Mouse (Mus musculus) heart, embryonic 12.5 days (tissue): ENCODE measurements around the gene Zfp652. TPM values are rescaled to one million over a fixed set of nuclear protein-coding genes. Genes with fewer than 3 reads are reported as not detected.
A peak's percentile ranks its signal among the peaks of the same experiment; 100 is the strongest.

ENCODE experiments used
- ATAC-seq: fragments of 200-750 bp; cut with Nextera tagmentation; 2 replicates; pipeline ENCODE4 v1.8.0; 2017; ENCODE audit warnings: moderate TSS enrichment, moderate library complexity; ENCODE audit not compliant: insufficient number of reproducible peaks, low FRiP score
- H3K27ac ChIP-seq: fragments of 300-500 bp; sonication (generic); 2 replicates; pipeline ENCODE4 v1.5.1; 2016; ENCODE audit warnings: mild to moderate bottlenecking, moderate library complexity; ENCODE audit not compliant: poor library complexity, severe bottlenecking
- H3K27me3 ChIP-seq: fragments of 300-500 bp; sonication (generic); replicated peaks from 2 replicates; pipeline ENCODE4 v1.6.1; 2016; ENCODE audit warnings: mild to moderate bottlenecking, moderate library complexity
- H3K36me3 ChIP-seq: fragments of 300-500 bp; sonication (generic); 2 replicates; pipeline ENCODE4 v1.6.1; 2016; ENCODE audit warnings: mild to moderate bottlenecking, moderate library complexity
- H3K4me1 ChIP-seq: fragments of 300-500 bp; sonication (generic); replicated peaks from 2 replicates; pipeline ENCODE4 v1.6.1; 2016; ENCODE audit warnings: mild to moderate bottlenecking
- H3K4me2 ChIP-seq: fragments of 300-500 bp; sonication (generic); 2 replicates; pipeline ENCODE4 v1.6.1; 2016; ENCODE audit warnings: mild to moderate bottlenecking, moderate library complexity
- H3K4me3 ChIP-seq: fragments of 300-500 bp; sonication (generic); 2 replicates; pipeline ENCODE4 v1.5.1; 2016; ENCODE audit warnings: mild to moderate bottlenecking
- H3K9ac ChIP-seq: fragments of 300-500 bp; sonication (generic); 2 replicates; pipeline ENCODE4 v1.6.1; 2016; ENCODE audit warnings: mild to moderate bottlenecking, moderate library complexity
- H3K9me3 ChIP-seq: fragments of 300-500 bp; sonication (generic); replicated peaks from 2 replicates; pipeline ENCODE4 v1.6.1; 2016; ENCODE audit warnings: mild to moderate bottlenecking, moderate library complexity
- WGBS: fragments of 180-500 bp; shearing (Covaris S2); methylation state at CpG from one replicate; pipeline ENCODE4 v1.1.7; 2016; 5-methylcytosine and 5-hydroxymethylcytosine counted together
- polyA plus RNA-seq: library from polyadenylated mRNA; unstranded; fragments of >200 nt; fragmentation: Nextera tagmentation; extraction: Ambion mirVana; gene quantifications from 2 replicates; pipeline ENCODE4 v1.2.1, GENCODE M21; 2016

The Zfp652 gene
- polyA plus RNA-seq, 1 experiment from 2014 or later = 12.8 TPM

DNA sequence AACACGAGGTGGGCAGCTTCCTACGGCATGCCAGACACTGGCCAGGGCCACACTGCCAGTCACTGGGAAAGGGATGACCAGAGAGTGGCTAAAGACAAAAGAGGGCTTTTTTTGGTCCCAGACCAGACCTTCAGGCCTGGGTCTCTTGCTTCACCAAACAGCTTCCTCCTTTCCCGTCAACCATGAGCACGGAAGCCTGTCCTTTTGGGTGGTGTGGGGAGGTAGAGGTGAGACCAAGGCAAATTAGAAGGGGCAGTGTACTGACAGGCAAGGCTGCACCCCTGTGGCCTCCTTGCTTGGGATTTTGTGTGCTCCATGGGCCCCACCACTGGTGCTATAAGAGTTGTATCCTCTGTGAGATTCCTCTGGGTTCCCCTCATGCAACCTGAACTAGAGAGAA, 126.1 kb downstream of the Zfp652 start:
- Histone ChIP-seq H3K4me2 (peak overlapping the region; percentile 62), H3K27me3 (peaks cover 11% of the 10 kb centered on the region; the same call in 1 of the 2 replicates), H3K4me1 (peaks cover 68% of the 10 kb centered on the region), H3K36me3 (no peaks in the 10 kb centered on the region), H3K27ac (no peak overlapping the region), H3K9ac (no peak overlapping the region), H3K9me3 (no peaks in the 10 kb centered on the region), H3K4me3 (peak overlapping the region; percentile 27; the same call in 1 of the 2 replicates)
- no peak for ATAC-seq
- WGBS = 63% methylated on average over 4 of the region's 4 CpGs

DNA sequence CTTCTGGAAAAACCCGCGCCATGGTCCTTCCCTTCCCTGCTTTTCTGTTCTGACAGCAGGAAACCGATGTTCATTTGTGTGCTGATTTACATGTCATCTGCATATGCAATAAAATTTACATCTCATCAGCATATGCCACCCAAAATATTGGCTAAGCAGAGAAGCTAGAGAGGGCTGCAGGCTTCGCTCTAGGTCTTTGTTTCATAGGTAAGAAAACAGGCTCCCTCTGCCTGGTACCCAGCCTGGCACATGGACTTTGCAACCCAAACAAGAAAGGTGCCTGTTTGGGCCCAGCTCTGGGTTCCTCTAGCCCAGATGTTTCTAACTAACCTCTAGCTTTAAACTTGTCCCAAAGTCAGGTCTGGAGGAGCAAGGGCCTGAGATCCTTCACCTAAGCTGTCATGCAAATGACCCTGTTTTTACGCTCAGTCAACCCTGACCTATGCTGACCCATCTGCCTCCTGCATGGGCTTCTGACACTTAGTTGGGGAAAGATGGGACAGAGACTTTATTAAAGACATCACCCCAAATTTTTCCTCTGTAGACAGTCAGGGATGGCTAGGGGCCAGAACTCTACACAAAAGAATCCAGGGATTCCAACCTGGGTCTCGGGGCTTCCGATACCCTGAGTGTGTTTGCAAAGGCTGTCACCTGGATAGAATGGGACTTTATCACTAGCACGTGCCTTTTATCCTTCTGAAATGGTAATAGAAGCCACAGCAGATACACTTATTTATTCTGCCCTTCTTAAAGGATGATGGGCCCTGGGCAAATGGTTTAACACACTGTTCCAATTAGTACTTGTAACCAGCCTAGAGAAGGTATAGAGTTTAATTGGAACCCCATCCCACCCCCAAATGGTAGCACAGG, 126.8 kb downstream of the Zfp652 start:
- Histone ChIP-seq H3K27ac (no peak overlapping the region), H3K36me3 (no peaks in the 10 kb centered on the region), H3K4me3 (peak overlapping the region; percentile 27), H3K9me3 (no peaks in the 10 kb centered on the region), H3K27me3 (peaks cover 4% of the 10 kb centered on the region; the same call in 1 of the 2 replicates), H3K9ac (peak overlapping the region; percentile 2; the same call in 1 of the 2 replicates), H3K4me2 (peak overlapping the region; percentile 62), H3K4me1 (peaks cover 62% of the 10 kb centered on the region)
- WGBS = 69% methylated on average over 8 of the region's 8 CpGs
- no peak for ATAC-seq

DNA sequence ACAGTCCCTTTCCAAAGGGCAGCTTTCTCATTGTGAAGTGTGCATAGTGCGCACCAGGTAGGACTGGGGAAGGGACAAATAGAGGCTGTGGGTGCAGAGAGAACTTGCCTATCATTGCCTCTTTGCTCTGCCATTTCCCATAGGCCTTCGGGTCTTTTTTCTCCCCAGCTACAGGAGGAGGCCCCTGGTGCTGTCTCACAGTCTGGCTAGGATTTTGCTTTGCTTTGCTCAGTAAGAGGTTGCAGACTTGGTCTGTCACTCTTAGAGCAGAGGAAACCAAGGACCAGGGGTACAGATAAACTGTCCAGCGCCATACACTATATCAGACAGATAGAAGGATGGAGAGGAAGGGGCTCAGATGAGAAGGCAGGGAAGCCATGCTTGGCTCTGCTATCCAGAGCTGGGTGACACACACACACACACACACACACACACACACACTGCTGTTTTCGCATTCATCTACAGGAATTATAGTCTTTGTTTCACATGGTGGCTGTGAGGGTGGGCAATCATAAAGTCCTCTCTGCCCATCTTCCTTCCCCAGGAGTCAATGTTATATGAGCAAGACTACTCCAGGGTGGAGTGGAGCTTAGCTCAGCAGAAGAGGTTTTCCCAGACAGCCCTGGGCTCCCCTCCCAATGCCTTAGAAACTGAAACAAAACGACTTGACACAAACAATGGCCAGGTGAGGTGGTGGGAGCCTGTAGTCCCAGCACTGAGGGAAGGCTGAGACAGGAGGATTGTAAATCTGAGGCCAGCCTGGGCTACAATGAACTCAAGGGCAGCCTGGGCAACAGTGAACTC, 128.4 kb downstream of the Zfp652 start:
- Histone ChIP-seq H3K4me3 (peak overlapping the region; percentile 44), H3K9me3 (no peaks in the 10 kb centered on the region), H3K9ac (peak overlapping the region; percentile 57), H3K27me3 (peaks cover 2% of the 10 kb centered on the region; the same call in 1 of the 2 replicates), H3K4me2 (peak overlapping the region; percentile 62), H3K4me1 (peaks cover 46% of the 10 kb centered on the region), H3K27ac (peak overlapping the region; percentile 78), H3K36me3 (0 out of 2 replicates have a peak, but pooled peaks cover 5% of the 10 kb centered on the region)
- WGBS = 59% methylated on average over 5 of the region's 5 CpGs
- ATAC-seq = no peak

DNA sequence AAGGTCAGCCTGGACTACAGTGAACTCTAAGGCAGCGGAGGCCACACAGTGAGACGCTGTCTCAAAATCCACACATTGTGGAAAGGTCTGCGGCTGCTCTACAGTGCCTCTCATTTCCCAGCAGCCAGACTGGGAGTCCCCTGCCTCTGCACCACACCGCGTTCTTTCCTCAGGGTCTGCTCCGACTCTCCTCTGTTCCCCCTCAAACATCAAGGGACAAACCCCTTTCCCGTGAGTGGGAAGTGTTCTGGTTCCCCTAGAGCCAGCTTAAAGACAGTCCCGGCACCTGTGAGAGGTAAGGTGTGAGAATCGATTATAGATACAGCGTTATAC, 129.0 kb downstream of the Zfp652 start:
- peaks cover 2% of the 10 kb centered on the region; the same call in 1 of the 2 replicates for H3K27me3 ChIP-seq
- H3K4me3 ChIP-seq = peak overlapping the region; percentile 44
- 44% methylated on average over 10 of the region's 10 CpGs for WGBS
- peak overlapping the region; percentile 78 for H3K27ac ChIP-seq
- H3K4me2 ChIP-seq = peak overlapping the region; percentile 62
- H3K9ac ChIP-seq = peak overlapping the region; percentile 57
- no peak for ATAC-seq
- H3K4me1 ChIP-seq = peaks cover 40% of the 10 kb centered on the region
- H3K36me3 ChIP-seq = 0 out of 2 replicates have a peak, but pooled peaks cover 5% of the 10 kb centered on the region
- H3K9me3 ChIP-seq = no peaks in the 10 kb centered on the region

DNA sequence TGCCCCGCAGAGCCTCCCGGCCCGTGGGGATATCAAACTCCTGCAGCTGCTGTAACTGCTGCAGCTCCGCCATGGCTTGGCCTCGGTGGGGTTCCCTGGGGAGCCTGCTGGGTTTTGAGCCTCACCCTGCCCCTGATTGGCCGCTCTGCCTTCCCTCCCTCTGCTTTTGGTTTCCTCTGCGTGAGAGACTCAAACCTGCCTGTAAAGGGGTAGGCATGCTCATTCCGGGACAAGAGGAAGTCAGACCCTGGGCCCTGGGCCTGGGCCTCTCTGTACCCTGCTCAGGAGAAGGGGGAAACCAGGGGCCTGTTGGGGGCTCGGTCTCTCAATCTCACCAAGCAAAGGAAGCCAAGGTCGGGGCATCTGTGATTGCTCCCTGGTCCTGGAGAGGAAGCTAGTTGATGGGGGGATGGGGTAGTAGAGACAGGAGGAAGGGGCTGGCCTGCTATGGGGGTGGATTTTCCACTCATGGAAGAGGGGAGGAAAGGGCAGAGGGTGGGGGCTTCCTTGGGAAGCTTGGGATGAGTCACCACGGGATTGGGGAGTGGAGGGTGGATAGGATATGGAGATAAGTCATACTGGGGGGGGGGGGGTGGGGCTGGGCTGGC, 129.7 kb downstream of the Zfp652 start, which contains the start of gene Abi3:
Gene Abi3 (minus strand): TSS at position 403 of the 608 bp plus-strand sequence.
- H3K9ac ChIP-seq = peak within 1 kb of the TSS; percentile 57
- 14% methylated on average over 11 of the region's 11 CpGs for WGBS
- peak within 1 kb of the TSS; percentile 78 for H3K27ac ChIP-seq
- 0 out of 2 replicates have a peak, but pooled peaks cover 5% of the 10 kb centered on the region for H3K36me3 ChIP-seq
- peak; percentile 84 for ATAC-seq
- peaks cover 2% of the 10 kb centered on the region; the same call in 1 of the 2 replicates for H3K27me3 ChIP-seq
- H3K9me3 ChIP-seq = no peaks in the 10 kb centered on the region
- peak within 1 kb of the TSS; percentile 62 for H3K4me2 ChIP-seq
- H3K4me1 ChIP-seq = peaks cover 33% of the 10 kb centered on the region
- peak within 1 kb of the TSS; percentile 44 for H3K4me3 ChIP-seq

DNA sequence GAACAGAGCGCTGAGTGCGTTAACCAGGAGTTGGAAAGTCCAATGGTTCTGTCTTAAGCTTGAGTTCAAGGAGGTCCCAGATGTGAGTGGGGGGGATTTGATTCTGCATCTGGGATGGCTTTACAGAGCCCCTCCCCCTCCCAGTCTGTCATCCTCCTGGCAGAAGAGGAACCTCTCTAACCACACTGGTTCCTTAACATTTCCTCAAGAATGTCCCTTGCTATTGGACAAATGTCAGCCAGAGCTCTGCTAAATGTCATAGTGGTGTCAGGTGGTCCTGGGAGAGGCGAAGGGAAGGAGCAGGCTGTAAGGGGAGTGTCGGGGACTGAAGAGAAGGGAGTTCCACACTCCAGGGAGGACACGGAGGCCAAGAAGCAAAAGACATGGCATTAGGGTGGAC, 130.5 kb downstream of the Zfp652 start:
- 38% methylated on average over 5 of the region's 5 CpGs for WGBS
- peak overlapping the region; percentile 33 for H3K4me3 ChIP-seq
- H3K36me3 ChIP-seq = 0 out of 2 replicates have a peak, but pooled peaks cover 5% of the 10 kb centered on the region
- H3K4me1 ChIP-seq = peaks cover 26% of the 10 kb centered on the region
- peaks cover 2% of the 10 kb centered on the region; the same call in 1 of the 2 replicates for H3K27me3 ChIP-seq
- ATAC-seq = peak; percentile 30; the same call in 1 of the 2 replicates
- peak overlapping the region; percentile 62 for H3K4me2 ChIP-seq
- H3K9me3 ChIP-seq = peaks cover 1% of the 10 kb centered on the region; the same call in 1 of the 2 replicates
- no peak overlapping the region for H3K9ac ChIP-seq
- peak overlapping the region; percentile 76 for H3K27ac ChIP-seq

DNA sequence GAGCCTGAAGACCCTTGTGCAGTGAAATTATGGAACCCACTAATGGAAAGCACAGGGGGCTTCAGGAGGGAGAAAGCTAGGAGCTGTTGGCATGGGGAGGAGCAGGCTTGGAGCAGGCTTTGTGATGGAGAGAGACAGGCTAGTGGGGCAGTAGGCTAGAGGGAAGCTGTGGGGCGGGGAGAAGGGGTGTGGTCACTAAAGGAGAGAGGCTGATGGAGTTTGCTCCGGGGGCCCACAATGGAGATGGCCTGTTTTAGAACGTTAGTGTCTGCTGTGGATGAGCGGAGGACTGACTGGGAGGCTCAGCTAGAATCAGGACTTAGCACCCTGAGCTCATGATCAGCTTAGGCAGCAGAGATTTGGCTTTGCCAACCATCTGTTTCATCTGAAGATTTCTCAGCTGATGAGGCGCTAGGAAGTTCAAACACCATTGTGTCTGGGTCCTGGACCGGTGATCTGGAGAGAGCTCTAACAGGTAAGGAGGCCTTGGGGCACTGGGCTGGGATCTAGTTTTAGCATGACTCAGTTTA, 131.0 kb downstream of the Zfp652 start:
- peak overlapping the region; percentile 62 for H3K4me2 ChIP-seq
- no peak for ATAC-seq
- peak overlapping the region; percentile 76 for H3K27ac ChIP-seq
- 49% methylated on average over 6 of the region's 6 CpGs for WGBS
- H3K27me3 ChIP-seq = peaks cover 2% of the 10 kb centered on the region; the same call in 1 of the 2 replicates
- 0 out of 2 replicates have a peak, but pooled peaks cover 5% of the 10 kb centered on the region for H3K36me3 ChIP-seq
- peaks cover 4% of the 10 kb centered on the region; the same call in 1 of the 2 replicates for H3K9me3 ChIP-seq
- peaks cover 21% of the 10 kb centered on the region for H3K4me1 ChIP-seq
- no peak overlapping the region for H3K9ac ChIP-seq
- peak overlapping the region; percentile 33 for H3K4me3 ChIP-seq

DNA sequence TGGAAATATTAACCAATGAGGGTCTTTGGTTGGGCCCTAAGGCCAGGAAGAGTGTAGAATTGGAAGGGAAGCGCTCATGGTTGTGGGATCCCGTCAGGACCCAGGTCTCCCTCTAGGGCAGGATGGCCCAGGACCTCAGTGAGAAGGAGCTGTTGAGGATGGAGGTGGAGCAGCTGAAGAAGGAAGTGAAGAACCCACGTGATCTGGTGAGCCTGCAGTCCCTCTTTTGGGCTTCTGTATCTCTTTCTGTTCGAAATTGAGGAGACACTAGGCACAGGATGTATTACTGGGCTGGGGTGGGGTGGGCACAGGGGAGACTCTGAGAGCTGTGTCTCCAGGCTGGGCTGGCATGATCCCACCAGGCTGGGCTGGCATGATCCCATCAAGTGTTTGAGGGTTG, 132.5 kb downstream of the Zfp652 start:
- H3K4me3 ChIP-seq = peak overlapping the region; percentile 33
- peaks cover 2% of the 10 kb centered on the region; the same call in 1 of the 2 replicates for H3K27me3 ChIP-seq
- H3K36me3 ChIP-seq = 0 out of 2 replicates have a peak, but pooled peaks cover 5% of the 10 kb centered on the region
- H3K4me2 ChIP-seq = peak overlapping the region; percentile 62
- WGBS = 55% methylated on average over 4 of the region's 4 CpGs
- peaks cover 17% of the 10 kb centered on the region for H3K4me1 ChIP-seq
- peaks cover 4% of the 10 kb centered on the region; the same call in 1 of the 2 replicates for H3K9me3 ChIP-seq
- H3K27ac ChIP-seq = no peak overlapping the region
- no peak for ATAC-seq
- no peak overlapping the region for H3K9ac ChIP-seq

DNA sequence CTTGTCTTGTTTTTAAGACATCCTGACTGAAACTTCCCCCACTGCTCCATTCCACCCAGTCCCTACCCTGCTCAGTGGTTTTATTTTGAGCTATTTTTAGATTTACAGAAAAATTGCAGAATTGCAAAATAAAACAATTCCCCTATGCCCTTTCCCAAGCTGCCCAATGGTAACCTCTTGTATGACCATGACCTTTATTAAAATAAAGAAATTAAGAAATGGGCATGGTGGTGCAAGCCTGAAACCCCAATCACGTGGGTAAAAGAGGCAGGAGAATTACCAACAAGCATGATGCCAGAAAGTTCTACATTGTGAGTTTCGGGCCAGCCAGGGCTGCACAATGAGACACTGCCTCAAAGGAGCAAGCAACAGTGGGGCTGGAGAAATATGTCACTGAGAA, 138.4 kb downstream of the Zfp652 start:
- H3K4me2 ChIP-seq = no peak overlapping the region
- H3K27me3 ChIP-seq = peaks cover 9% of the 10 kb centered on the region; the same call in 1 of the 2 replicates
- H3K9ac ChIP-seq = no peak overlapping the region
- no peak overlapping the region for H3K4me3 ChIP-seq
- ATAC-seq = no peak
- 0 out of 2 replicates have a peak, but pooled peaks cover under 1% of the 10 kb centered on the region for H3K36me3 ChIP-seq
- WGBS = 64% methylated on average over 2 of the region's 2 CpGs
- no peak overlapping the region for H3K27ac ChIP-seq
- H3K9me3 ChIP-seq = peaks cover 7% of the 10 kb centered on the region; the same call in 1 of the 2 replicates
- no peaks in the 10 kb centered on the region for H3K4me1 ChIP-seq

DNA sequence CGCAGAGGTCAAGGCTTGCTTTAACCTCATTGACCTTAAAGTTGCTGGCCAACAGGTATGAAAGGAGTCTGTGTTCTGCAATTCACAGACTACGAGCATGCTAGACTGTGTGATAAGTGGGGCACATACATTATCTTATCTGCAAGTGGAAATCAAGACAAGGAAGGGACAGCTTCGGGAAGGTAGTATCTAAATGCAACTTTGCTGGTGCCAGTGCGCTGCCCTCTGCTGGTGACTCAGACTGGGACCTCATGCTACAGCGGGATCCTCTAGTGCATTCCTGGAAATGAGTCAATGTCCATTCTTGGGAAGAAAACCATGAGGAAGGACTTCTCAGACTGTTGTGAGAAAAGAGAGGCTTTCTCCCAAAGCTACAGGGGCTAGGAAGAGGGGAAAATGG, 141.2 kb downstream of the Zfp652 start:
- H3K36me3 ChIP-seq = no peaks in the 10 kb centered on the region
- H3K9ac ChIP-seq = no peak overlapping the region
- peaks cover 3% of the 10 kb centered on the region; the same call in 1 of the 2 replicates for H3K4me1 ChIP-seq
- H3K9me3 ChIP-seq = peaks cover 3% of the 10 kb centered on the region; the same call in 1 of the 2 replicates
- 42% methylated on average over 5 of the region's 5 CpGs for WGBS
- H3K4me2 ChIP-seq = no peak overlapping the region
- no peak for ATAC-seq
- no peak overlapping the region for H3K4me3 ChIP-seq
- H3K27me3 ChIP-seq = peaks cover 9% of the 10 kb centered on the region; the same call in 1 of the 2 replicates
- no peak overlapping the region for H3K27ac ChIP-seq
